Mouse (Mus musculus) heart, postnatal 36 days (tissue): ENCODE measurements around the gene Ddo. TPM values are rescaled to one million over a fixed set of nuclear protein-coding genes. Genes with fewer than 3 reads are reported as not detected.

ENCODE experiments used
- DNase-seq, 2 experiments: peaks; one replicate each; pipeline ENCODE4 v3.0.0; 2021 to 2022
- intact Hi-C: fragments of 180-260 bp; cut with DNase I; formaldehyde crosslinking; loops from one replicate; pipeline ENCODE4 v1.15.1; 2025
- total RNA-seq, 2 experiments: library from RNA; stranded (reverse); gene quantifications; 2 replicates each; pipeline ENCODE4 v1.2.3; 2021

The Ddo gene
- 10 to 100 TPM; 34.7 to 38.7 TPM for total RNA-seq

- DNase-seq, result peak; percentile 45 to 60
- intact Hi-C loops, result loop anchor here (10.0 kb wide), 1 partner anchor 375 kb away; the partner anchor contains the start of gene Gtf3c6
Measured at GRCm38 (mm10) chr10:40629656-40630311, at the start of gene Ddo. Ddo (plus strand) TSS chr10:40630011.

DNA sequence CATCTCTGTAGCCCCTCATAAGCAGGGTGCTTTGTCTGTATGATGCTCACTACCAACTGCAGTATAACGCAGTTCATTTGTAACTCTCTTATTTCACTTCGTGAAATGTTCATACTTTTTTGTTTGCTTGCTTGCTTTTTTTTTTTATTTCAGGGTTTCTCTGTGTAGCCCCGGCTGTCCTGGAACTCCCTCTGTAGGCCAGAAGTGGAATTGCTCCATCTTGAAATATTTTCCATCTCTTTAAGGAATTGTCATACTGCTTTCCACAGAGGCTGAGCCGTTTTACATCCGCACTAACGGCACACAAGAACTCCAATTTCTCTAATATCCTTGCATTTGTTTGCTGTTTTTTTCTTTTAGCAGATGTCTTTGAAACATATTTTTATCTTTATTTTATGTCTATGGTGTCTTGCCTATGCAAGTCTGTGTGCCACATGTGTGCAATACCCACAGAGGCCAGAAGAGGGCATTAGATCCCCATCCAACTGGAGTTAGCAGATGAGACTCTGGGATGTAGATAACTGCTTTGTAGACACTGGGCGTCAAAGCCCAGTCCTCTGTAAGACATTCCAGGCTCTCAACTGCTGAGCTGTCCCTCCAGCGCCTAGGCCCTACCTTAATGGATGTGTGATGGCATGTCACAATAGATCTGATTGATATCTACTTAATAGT, 46.1 kb upstream of the Ddo start:
- intact Hi-C loops, result no loop called here
- DNase-seq, result peak in 1 of 2 experiments; percentile 5

DNA sequence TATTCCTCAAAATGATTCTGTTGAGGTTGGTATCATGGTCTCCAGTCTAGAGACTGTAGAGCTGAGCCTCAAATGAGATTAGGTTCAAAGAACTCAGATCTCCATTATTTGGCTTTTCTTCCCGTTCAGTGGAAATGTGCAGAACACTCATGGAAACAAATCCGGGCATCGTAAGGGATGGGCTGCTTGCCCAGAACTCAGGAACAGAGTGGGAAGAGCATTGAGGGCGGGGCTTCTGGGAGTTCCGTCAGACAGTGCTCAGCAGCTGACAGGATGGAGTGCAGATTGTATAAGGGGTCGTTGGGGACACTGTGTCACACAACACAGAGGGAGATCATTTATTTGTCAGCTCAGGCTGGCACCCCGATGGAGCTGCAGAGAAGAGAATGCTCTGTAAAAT, 37.6 kb upstream of the Ddo start:
- DNase-seq, result no peak
- intact Hi-C loops, result no loop called here

DNA sequence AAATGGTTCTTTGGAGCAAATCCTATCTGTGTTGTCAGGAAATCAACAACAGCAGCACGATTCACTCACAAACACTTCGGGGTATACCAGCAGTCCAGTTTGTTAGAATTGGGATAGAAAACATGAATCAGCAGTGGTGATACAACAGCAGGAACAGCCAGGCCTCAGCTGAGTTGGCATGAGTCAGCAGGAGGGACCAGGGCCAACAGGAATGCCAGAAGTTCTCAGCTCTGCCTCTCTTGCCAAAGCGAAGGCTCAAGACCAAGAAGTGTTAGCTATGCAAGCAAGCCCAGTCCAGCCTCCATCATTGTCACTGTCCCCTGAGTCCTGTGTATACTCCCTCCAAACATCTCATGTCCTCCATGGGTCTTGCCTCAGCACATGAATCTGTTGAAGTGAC, 32.6 kb upstream of the Ddo start:
- peak; percentile 4 to 9 for DNase-seq
- intact Hi-C loops, result no loop called here

- DNase-seq, result no peak
- intact Hi-C loops, result no loop called here
Measured at GRCm38 (mm10) chr10:40604706-40605394, 25.0 kb upstream of the Ddo start.

GRCm38 (mm10) chr10:40617973-40618372, 11.8 kb upstream of the Ddo start:
- DNase-seq, result no peak
- intact Hi-C loops, result no loop called here

GRCm38 (mm10) chr10:40619760-40620159, 10.1 kb upstream of the Ddo start:
- intact Hi-C loops, result no loop called here
- DNase-seq, result no peak

GRCm38 (mm10) chr10:40629140-40629539, 671 bp upstream of the Ddo start:
- intact Hi-C loops, result no loop called here
- DNase-seq, result peak in 1 of 2 experiments; percentile 41

DNA sequence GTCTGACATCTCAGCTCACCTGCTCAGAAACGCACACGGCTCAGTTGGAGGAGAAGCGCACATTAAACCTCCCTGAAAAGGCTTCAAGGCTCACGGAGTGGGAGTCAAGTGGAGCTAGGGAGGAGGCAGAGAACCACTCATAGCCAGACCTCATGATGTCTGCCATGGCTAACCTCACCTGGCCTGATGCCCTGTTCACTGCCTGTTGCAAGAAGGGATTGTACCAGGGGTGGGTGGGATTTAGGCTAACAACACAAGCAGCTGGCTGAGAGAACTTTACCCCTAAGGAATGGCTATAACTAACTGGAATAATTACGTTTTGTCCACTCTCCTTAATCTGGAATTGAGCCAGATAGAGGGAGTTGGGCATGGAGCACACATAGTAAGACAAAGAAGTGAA, 646 bp downstream of the Ddo start:
- intact Hi-C loops, result loop anchor here (10.0 kb wide), 1 partner anchor 376 kb away; the partner anchor contains the start of gene Gtf3c6

DNA sequence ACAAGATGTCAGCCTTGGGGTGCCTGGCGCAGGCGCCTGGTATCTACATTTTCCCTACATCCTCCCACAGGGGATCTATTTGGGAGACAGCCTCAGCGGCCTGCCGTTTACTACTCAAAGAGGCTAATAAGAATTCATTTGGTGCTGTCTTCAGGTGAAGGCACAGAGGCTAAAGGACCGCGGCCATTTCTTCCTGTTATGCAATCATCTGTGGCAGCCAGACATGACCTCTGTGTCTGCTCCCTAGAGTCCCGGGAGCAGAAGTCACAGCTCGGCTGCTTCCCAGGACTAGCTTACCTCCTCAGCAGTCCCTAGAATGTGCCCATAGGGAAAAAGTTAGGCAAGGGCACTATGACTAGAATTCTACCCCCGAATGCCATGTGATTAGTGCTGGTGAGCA, 1.1 kb downstream of the Ddo start:
- intact Hi-C loops, result loop anchor here (10.0 kb wide), 1 partner anchor 376 kb away; the partner anchor contains the start of gene Gtf3c6
- DNase-seq, result peak in 1 of 2 experiments; percentile 38

More for the DNA sequence above, 646 bp downstream of the Ddo start:
- DNase-seq, result peak; percentile 23 to 49

DNA sequence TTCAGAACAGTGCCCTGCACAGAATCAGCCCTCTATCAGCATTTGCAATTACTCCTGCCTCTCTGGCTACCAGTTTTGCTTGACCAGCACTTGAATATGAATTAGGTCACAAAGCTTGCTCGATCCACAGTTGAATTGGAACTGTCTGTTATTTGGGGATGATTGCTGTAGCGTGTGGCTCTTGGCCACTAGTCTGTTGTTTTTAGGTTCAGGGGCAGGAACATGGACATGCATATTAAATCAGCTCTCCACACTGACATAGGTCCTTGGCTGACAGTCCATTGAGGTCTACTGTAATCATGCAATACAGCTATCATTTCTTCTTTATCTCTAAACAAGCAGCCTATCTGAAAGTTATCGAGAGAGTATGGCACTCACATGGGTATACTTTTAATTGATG, 2.3 kb downstream of the Ddo start:
- DNase-seq, result no peak
- intact Hi-C loops, result loop anchor here (10.0 kb wide), 1 partner anchor 377 kb away; the partner anchor contains the start of gene Gtf3c6

DNA sequence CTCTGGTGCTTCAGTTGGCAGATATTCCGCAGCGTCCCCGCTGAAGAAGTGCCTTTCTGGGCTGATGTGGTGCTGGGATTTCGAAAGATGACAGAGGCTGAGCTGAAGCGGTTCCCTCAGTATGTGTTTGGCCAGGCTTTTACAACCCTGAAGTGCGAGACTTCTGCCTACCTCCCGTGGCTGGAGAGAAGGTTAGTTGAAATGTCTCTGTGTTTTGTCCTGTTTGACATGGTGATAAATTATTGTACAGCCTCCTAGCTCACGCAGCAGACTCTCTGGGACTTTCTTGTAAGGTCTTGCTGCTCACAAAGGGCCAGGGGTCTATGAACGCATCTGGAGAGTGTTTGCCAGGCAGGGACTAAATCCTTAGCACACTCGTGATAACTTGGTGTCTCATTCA, 7.5 kb downstream of the Ddo start:
- no peak for DNase-seq
- intact Hi-C loops, result loop anchor here (10.0 kb wide), 1 partner anchor 383 kb away; the partner anchor contains the start of gene Gtf3c6

GRCm38 (mm10) chr10:40638276-40638675, 8.5 kb downstream of the Ddo start:
- intact Hi-C loops, result loop anchor here (10.0 kb wide), 1 partner anchor 383 kb away; the partner anchor contains the start of gene Gtf3c6
- DNase-seq, result peak in 1 of 2 experiments; percentile 25

- no peak for DNase-seq
- intact Hi-C loops, result loop anchor here (10.0 kb wide), 1 partner anchor 384 kb away; the partner anchor contains the start of gene Gtf3c6
Measured at GRCm38 (mm10) chr10:40638823-40639819, 9.3 kb downstream of the Ddo start.

GRCm38 (mm10) chr10:40640406-40640805, 10.6 kb downstream of the Ddo start:
- intact Hi-C loops, result no loop called here

DNA sequence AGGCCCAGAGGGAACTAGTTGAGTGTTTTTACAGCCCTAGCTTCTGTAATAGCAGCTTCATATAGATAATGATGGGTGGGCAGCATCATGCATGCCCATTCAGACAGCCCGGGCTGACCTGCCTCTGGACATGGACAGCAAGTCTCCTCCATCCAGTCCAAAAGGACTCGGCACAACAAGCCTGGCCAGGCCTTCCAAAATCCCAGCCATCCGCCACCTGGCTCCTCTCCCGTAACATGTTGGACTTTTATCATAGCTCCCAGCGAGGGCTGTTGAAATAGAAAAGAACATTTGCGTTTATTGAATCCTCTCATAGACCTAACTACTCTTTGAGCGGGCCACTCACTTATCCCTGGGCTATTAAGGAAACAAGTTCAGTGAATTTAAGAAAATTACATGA, 12.1 kb downstream of the Ddo start:
- DNase-seq, result peak; percentile 25 to 26

More at GRCm38 (mm10) chr10:40640406-40640805, 10.6 kb downstream of the Ddo start:
- no peak for DNase-seq

GRCm38 (mm10) chr10:40643126-40643525, 13.3 kb downstream of the Ddo start:
- DNase-seq, result no peak
- intact Hi-C loops, result no loop called here

More for the DNA sequence above, 12.1 kb downstream of the Ddo start:
- intact Hi-C loops, result no loop called here

DNA sequence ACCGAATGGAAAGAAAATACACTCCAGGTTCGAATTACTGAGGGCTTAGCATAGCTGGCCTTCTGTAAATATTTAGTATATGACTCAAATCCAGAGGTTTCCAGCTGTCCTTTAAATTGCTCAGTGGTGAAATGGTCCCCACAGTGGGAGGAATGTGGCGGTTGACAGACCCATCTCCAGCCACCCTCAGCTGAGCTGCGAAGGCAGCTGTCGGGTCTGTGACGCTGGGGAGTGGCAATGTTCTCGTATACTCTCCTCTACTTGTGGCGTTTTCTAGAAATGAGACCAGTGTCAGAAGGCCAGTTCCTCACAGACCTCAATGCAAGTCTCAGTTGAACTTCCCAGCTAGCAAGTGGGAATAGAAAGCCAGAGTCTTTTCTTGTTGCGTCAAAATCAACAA, 14.6 kb downstream of the Ddo start:
- no peak for DNase-seq
- intact Hi-C loops, result no loop called here

DNA sequence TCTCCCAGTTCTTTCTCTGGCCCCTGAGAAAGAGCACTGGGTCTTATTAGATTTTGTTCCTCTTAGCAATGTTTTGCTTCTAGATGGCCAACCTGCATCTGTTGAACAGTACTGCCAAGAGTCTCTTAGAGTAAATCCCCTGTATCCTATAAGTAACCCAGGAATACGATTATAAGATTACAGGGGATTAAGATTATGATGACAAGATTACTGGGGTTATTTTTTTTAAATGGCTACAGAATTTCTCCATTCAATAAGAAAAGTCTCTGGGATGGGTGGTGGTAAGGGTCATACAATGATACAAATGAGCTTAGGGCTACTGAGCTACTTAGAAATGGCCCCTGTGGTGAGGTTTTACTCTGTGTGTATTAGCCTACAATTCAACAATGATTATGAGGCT, 15.5 kb downstream of the Ddo start:
- intact Hi-C loops, result no loop called here
- DNase-seq, result no peak

DNA sequence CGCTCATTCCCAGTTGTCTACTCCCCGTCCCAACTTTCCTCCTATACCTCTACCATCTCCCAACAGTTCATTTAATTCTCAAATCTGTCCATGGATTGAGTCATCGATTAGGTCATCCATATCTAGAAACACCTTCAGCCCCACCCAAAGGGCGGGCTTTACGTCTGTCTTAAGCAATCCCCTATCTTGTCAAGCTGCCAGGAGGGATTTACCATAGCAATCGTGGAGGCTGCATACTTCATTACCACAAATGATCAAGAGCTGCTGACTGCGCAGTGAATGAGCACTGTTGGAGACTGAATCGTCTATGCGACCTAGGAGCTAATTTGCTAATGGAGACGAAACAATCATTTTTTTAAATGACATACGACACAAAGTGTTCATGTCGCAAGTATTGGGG, 19.0 kb downstream of the Ddo start:
- DNase-seq, result no peak
- intact Hi-C loops, result loop anchor here (1.0 to 2.0 kb wide), 2 partner anchors 236 to 356 kb away; no protein-coding TSS in a partner anchor
